Mouse (Mus musculus): Measurements from ENCODE around the gene Urgcp. TPM values are rescaled to one million over a fixed set of nuclear protein-coding genes. Genes with fewer than 3 reads are reported as not detected.

Urgcp gene
- polyA plus RNA-seq, 1 experiment: 31.5 TPM

GRCm38 (mm10) chr11:5702271-5702956, 59.8 kb downstream of the Urgcp start:
- WGBS: 57% methylated on average over 5 of the region's 5 CpGs
- TF ChIP-seq POLR2A (IDR thresholded peaks at IDR 0.05; ENCODE audit: low read depth, low read length): no peak
- no peak for TF ChIP-seq CTCF (conservative IDR thresholded peaks at IDR 0.05; ENCODE audit: insufficient read depth, insufficient read length, low read depth, low read length)
- no peak for DNase-seq
- no peaks in the 10 kb centered on the region for H3K27me3 ChIP-seq (replicated peaks; ENCODE audit: control insufficient read depth, insufficient read depth, low read length)
- no peak overlapping the region for H3K4me3 ChIP-seq (ENCODE audit: insufficient read depth, low read depth, low read length)
- no peak overlapping the region for H3K27ac ChIP-seq (ENCODE audit: insufficient read depth, low read depth, low read length)
- no peaks in the 10 kb centered on the region; the same call in 1 of the 2 replicates for H3K4me1 ChIP-seq (ENCODE audit: control insufficient read depth, insufficient read depth, low read length)
- no peaks in the 10 kb centered on the region for H3K36me3 ChIP-seq (ENCODE audit: control insufficient read depth, insufficient read depth, low read length)

GRCm38 (mm10) chr11:5701821-5702220, 60.4 kb downstream of the Urgcp start:
- WGBS: 100% methylated on average over 1 of the region's 1 CpGs
- Histone ChIP-seq H3K4me3 (ENCODE audit: insufficient read depth, low read depth, low read length) (no peak overlapping the region), H3K4me1 (ENCODE audit: control insufficient read depth, insufficient read depth, low read length) (no peaks in the 10 kb centered on the region; the same call in 1 of the 2 replicates), H3K27ac (ENCODE audit: insufficient read depth, low read depth, low read length) (no peak overlapping the region), H3K36me3 (ENCODE audit: control insufficient read depth, insufficient read depth, low read length) (no peaks in the 10 kb centered on the region), H3K27me3 (replicated peaks; ENCODE audit: control insufficient read depth, insufficient read depth, low read length) (no peaks in the 10 kb centered on the region)
- no peak for DNase-seq
- TF ChIP-seq CTCF (conservative IDR thresholded peaks at IDR 0.05; ENCODE audit: insufficient read depth, insufficient read length, low read depth, low read length) (no peak), POLR2A (IDR thresholded peaks at IDR 0.05; ENCODE audit: low read depth, low read length) (no peak)

DNA sequence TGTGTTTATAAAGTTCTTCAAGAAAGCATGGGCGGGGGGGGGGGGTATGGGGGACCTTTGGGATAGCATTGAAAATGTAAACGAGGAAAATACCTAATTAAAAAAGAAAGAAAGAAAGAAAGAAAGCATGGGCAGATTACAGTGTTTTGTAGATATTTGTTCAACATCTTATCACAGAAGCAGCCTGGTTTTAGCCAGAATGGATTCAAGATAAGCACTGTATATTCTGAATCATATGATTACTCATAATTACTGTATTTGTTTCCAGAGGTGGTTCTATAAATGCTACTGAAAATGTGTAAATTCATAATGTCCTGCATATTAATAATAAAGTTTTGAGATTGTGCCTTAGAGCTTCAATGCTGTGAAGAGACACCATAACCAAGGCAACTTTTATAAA, 60.9 kb downstream of the Urgcp start:
- DNase-seq: no peak
- Histone ChIP-seq H3K27ac (ENCODE audit: insufficient read depth, low read depth, low read length) (no peak overlapping the region), H3K36me3 (ENCODE audit: control insufficient read depth, insufficient read depth, low read length) (no peaks in the 10 kb centered on the region), H3K4me3 (ENCODE audit: insufficient read depth, low read depth, low read length) (no peak overlapping the region), H3K27me3 (replicated peaks; ENCODE audit: control insufficient read depth, insufficient read depth, low read length) (no peaks in the 10 kb centered on the region), H3K4me1 (ENCODE audit: control insufficient read depth, insufficient read depth, low read length) (no peaks in the 10 kb centered on the region; the same call in 1 of the 2 replicates)
- 88% methylated on average over 2 of the region's 2 CpGs for WGBS
- no peak for TF ChIP-seq CTCF (conservative IDR thresholded peaks at IDR 0.05; ENCODE audit: insufficient read depth, insufficient read length, low read depth, low read length)
- no peak for TF ChIP-seq POLR2A (IDR thresholded peaks at IDR 0.05; ENCODE audit: low read depth, low read length)

DNA sequence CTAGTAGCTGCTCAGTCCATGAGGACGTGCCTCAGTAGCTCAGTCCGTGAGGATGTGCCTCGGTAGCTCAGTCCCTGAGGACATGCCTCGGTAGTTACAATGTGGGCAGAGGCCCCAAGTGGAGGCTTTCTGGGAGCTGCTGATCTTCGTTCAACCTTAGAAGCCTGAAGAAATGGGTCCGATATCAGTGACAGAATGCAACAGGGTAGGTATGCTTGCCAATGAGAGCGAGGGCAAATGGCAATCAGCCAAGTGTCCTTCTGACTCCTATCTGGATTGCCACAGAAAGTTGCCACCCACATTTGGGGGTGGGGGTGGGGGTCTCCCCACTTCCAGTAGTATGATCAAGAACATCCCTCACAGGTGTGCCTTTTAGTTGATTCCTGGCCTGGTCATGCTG, 61.4 kb downstream of the Urgcp start:
- H3K27ac ChIP-seq (ENCODE audit: insufficient read depth, low read depth, low read length): no peak overlapping the region
- H3K4me1 ChIP-seq (ENCODE audit: control insufficient read depth, insufficient read depth, low read length): no peaks in the 10 kb centered on the region; the same call in 1 of the 2 replicates
- 74% methylated on average over 7 of the region's 7 CpGs for WGBS
- TF ChIP-seq POLR2A (IDR thresholded peaks at IDR 0.05; ENCODE audit: low read depth, low read length) (no peak), CTCF (conservative IDR thresholded peaks at IDR 0.05; ENCODE audit: insufficient read depth, insufficient read length, low read depth, low read length) (no peak)
- H3K36me3 ChIP-seq (ENCODE audit: control insufficient read depth, insufficient read depth, low read length): no peaks in the 10 kb centered on the region
- no peak for DNase-seq
- H3K27me3 ChIP-seq (replicated peaks; ENCODE audit: control insufficient read depth, insufficient read depth, low read length): no peaks in the 10 kb centered on the region
- H3K4me3 ChIP-seq (ENCODE audit: insufficient read depth, low read depth, low read length): no peak overlapping the region

GRCm38 (mm10) chr11:5691775-5692174, 70.4 kb downstream of the Urgcp start:
- no peaks in the 10 kb centered on the region for H3K27me3 ChIP-seq (replicated peaks; ENCODE audit: control insufficient read depth, insufficient read depth, low read length)
- no peak overlapping the region for H3K27ac ChIP-seq (ENCODE audit: insufficient read depth, low read depth, low read length)
- H3K4me3 ChIP-seq (ENCODE audit: insufficient read depth, low read depth, low read length): no peak overlapping the region
- peak; percentile 55 for DNase-seq
- H3K36me3 ChIP-seq (ENCODE audit: control insufficient read depth, insufficient read depth, low read length): no peaks in the 10 kb centered on the region
- H3K4me1 ChIP-seq (ENCODE audit: control insufficient read depth, insufficient read depth, low read length): no peaks in the 10 kb centered on the region
- 42% methylated on average over 7 of the region's 7 CpGs for WGBS
- TF ChIP-seq POLR2A (IDR thresholded peaks at IDR 0.05; ENCODE audit: low read depth, low read length) (no peak), CTCF (conservative IDR thresholded peaks at IDR 0.05; ENCODE audit: insufficient read depth, insufficient read length, low read depth, low read length) (peak; percentile 64)

GRCm38 (mm10) chr11:5684283-5684682, 77.9 kb downstream of the Urgcp start:
- H3K27me3 ChIP-seq (replicated peaks; ENCODE audit: control insufficient read depth, insufficient read depth, low read length): no peaks in the 10 kb centered on the region
- no peak overlapping the region for H3K4me3 ChIP-seq (ENCODE audit: insufficient read depth, low read depth, low read length)
- 35% methylated on average over 7 of the region's 7 CpGs for WGBS
- DNase-seq: no peak
- TF ChIP-seq POLR2A (IDR thresholded peaks at IDR 0.05; ENCODE audit: low read depth, low read length) (no peak), CTCF (conservative IDR thresholded peaks at IDR 0.05; ENCODE audit: insufficient read depth, insufficient read length, low read depth, low read length) (no peak)
- H3K4me1 ChIP-seq (ENCODE audit: control insufficient read depth, insufficient read depth, low read length): no peaks in the 10 kb centered on the region
- no peak overlapping the region for H3K27ac ChIP-seq (ENCODE audit: insufficient read depth, low read depth, low read length)
- H3K36me3 ChIP-seq (ENCODE audit: control insufficient read depth, insufficient read depth, low read length): no peaks in the 10 kb centered on the region

DNA sequence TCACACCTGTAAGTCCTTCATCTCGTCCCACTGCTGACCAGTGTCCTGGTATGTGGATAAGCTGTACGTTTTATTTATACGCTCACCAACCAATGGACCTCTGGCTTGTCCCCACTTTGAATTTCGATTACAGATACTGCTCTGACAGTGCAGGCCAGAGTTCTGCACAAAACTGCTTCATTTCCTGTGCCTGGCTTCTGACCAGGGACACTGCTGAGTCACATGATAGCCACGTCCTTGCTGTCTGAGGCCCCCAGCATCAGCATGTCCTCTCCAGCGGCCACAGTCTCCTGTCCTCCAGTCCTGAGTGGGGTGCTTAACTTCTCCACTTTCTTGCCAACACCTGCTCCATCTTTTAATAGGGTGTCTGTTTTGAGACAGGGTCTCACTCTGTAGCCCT, 79.6 kb downstream of the Urgcp start:
- Histone ChIP-seq H3K4me1 (ENCODE audit: control insufficient read depth, insufficient read depth, low read length) (no peaks in the 10 kb centered on the region), H3K27me3 (replicated peaks; ENCODE audit: control insufficient read depth, insufficient read depth, low read length) (no peaks in the 10 kb centered on the region), H3K36me3 (ENCODE audit: control insufficient read depth, insufficient read depth, low read length) (no peaks in the 10 kb centered on the region), H3K27ac (ENCODE audit: insufficient read depth, low read depth, low read length) (no peak overlapping the region), H3K4me3 (ENCODE audit: insufficient read depth, low read depth, low read length) (no peak overlapping the region)
- TF ChIP-seq POLR2A (IDR thresholded peaks at IDR 0.05; ENCODE audit: low read depth, low read length) (no peak), CTCF (conservative IDR thresholded peaks at IDR 0.05; ENCODE audit: insufficient read depth, insufficient read length, low read depth, low read length) (no peak)
- no peak for DNase-seq
- WGBS: 64% methylated on average over 6 of the region's 6 CpGs

Other genes starting within 250 kb of the Urgcp start
- 99.8 and 102 TPM in 2 replicates for gene Xbp1, start 241.7 kb downstream of the Urgcp start, polyA plus RNA-seq (2012; rRNA removed)
- gene Ccdc117, start 220.2 kb downstream of the Urgcp start, polyA plus RNA-seq (2012; rRNA removed): 7.8 and 9.4 TPM in 2 replicates
- 0.03 and 0.10 TPM in 2 replicates for gene Ankrd36, start 192.7 kb downstream of the Urgcp start, polyA plus RNA-seq (2012; rRNA removed)
- gene Mrps24, start 46.7 kb downstream of the Urgcp start, polyA plus RNA-seq (2012; rRNA removed): 272 and 323 TPM in 2 replicates
- 49.6 and 52.5 TPM in 2 replicates for gene Dbnl, start 26.1 kb upstream of the Urgcp start, polyA plus RNA-seq (2012; rRNA removed)
- 113 and 157 TPM in 2 replicates for gene Pgam2, start 41.4 kb upstream of the Urgcp start, polyA plus RNA-seq (2012; rRNA removed)
- 14.7 and 19.5 TPM in 2 replicates for gene Polm, start 75.6 kb upstream of the Urgcp start, polyA plus RNA-seq (2012; rRNA removed)
- 91.4 and 96.7 TPM in 2 replicates for gene Aebp1, start 99.6 kb upstream of the Urgcp start, polyA plus RNA-seq (2012; rRNA removed)
- 50.2 and 70.7 TPM in 2 replicates for gene Pold2, start 115.9 kb upstream of the Urgcp start, polyA plus RNA-seq (2012; rRNA removed)
- gene Myl7, start 136.4 kb upstream of the Urgcp start, polyA plus RNA-seq (2012; rRNA removed): 5.1 and 5.3 TPM in 2 replicates
- gene Gck, start 187.7 kb upstream of the Urgcp start, polyA plus RNA-seq (2012; rRNA removed): 0.16 and 0.43 TPM in 2 replicates
- gene Ykt6, start 193.3 kb upstream of the Urgcp start, polyA plus RNA-seq (2012; rRNA removed): 54.1 and 60.4 TPM in 2 replicates

Data from kidney, adult 2 months (tissue).